Mouse (Mus musculus) stomach, postnatal 0 days (tissue): Measurements from ENCODE around the gene Nrxn3.

Experiments used
- CTCF ChIP-seq: IDR thresholded peaks from 2 replicates; pipeline ENCODE4 v1.5.1; 2016; ENCODE audit warnings: antibody characterized with exemption, low read depth, mild to moderate bottlenecking, moderate library complexity
- EP300 ChIP-seq: optimal IDR thresholded peaks from 2 replicates; pipeline ENCODE3; 2016; ENCODE audit warnings: antibody characterized with exemption

GRCm38 (mm10) chr12:90338229-90338557, 1615.5 kb downstream of the Nrxn3 start:
- TF ChIP-seq EP300 (no peak), CTCF (no peak)
